Mouse (Mus musculus): ENCODE results near the gene P2rx5.

DNA sequence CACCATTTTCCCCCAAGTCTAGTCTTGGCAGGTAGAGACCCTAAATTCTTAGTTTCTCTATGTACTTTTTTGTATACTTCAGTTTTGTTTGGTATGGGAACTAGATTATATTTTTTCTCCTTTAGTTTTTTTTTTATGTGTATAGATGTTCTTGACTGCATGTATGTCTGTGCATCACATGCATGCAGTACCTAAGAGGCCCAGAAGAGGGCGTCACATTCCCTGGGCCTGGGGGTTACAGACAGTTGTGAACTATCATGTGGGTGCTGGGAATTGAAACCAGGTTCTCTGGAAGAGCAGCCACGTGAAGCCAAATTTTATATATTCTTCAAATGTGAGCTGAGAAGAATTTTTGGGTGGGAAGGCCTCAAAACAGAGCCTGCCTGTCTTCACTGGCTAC is 59.5 kb downstream of the P2rx5 start:
- TF ChIP-seq CTCF (IDR thresholded peaks at IDR 0.05; ENCODE audit: borderline replicate concordance, insufficient read depth, low read length) (no peak), POLR2A (IDR thresholded peaks at IDR 0.05; ENCODE audit: low read depth, low read length) (no peak)

All from embryonic fibroblast, embryonic 13.5 days (primary cell).